Mouse (Mus musculus): ENCODE data around the gene Fbxo17.

Gene Fbxo17

GRCm38 (mm10) chr7:28719650-28720049, 3.0 kb downstream of the Fbxo17 start:
- DNase-seq: no peak

- peak; percentile 42 for DNase-seq
Observed at GRCm38 (mm10) chr7:28720753-28721537, 4.3 kb downstream of the Fbxo17 start.

GRCm38 (mm10) chr7:28722079-28722478, 5.5 kb downstream of the Fbxo17 start:
- DNase-seq: no peak

- no peak for DNase-seq
Observed at GRCm38 (mm10) chr7:28724613-28725012, 8.0 kb downstream of the Fbxo17 start.

GRCm38 (mm10) chr7:28726600-28726999, 10.0 kb downstream of the Fbxo17 start:
- peak; percentile 87 for DNase-seq

- DNase-seq: peak; percentile 34
Observed at GRCm38 (mm10) chr7:28727649-28728340, 11.2 kb downstream of the Fbxo17 start.

- peak; percentile 91 for DNase-seq
Observed at GRCm38 (mm10) chr7:28732341-28733142, 15.9 kb downstream of the Fbxo17 start.

GRCm38 (mm10) chr7:28733211-28733610, 16.6 kb downstream of the Fbxo17 start:
- no peak for DNase-seq

- DNase-seq: peak; percentile 30
Observed at GRCm38 (mm10) chr7:28735701-28736100, 19.1 kb downstream of the Fbxo17 start.

- no peak for DNase-seq
Observed at GRCm38 (mm10) chr7:28739829-28740228, 23.2 kb downstream of the Fbxo17 start.

- no peak for DNase-seq
Observed at GRCm38 (mm10) chr7:28740949-28741348, 24.3 kb downstream of the Fbxo17 start.

- no peak for DNase-seq
Observed at GRCm38 (mm10) chr7:28741368-28741708, 24.7 kb downstream of the Fbxo17 start.

GRCm38 (mm10) chr7:28741709-28742438, 25.3 kb downstream of the Fbxo17 start, which contains the start of the genes Mrps12 and Sars2:
Mrps12 (minus strand) TSS chr7:28741820.
Sars2 (plus strand) TSS chr7:28741992.
- peak; percentile 96 for DNase-seq

- no peak for DNase-seq
Observed at GRCm38 (mm10) chr7:28749935-28750334, 33.3 kb downstream of the Fbxo17 start.

GRCm38 (mm10) chr7:28756079-28756478, 39.5 kb downstream of the Fbxo17 start, which contains the start of gene Ccer2:
Ccer2 (plus strand) TSS chr7:28756174.
- DNase-seq: no peak

GRCm38 (mm10) chr7:28758623-28759022, 42.0 kb downstream of the Fbxo17 start:
- no peak for DNase-seq

GRCm38 (mm10) chr7:28761907-28762306, 45.3 kb downstream of the Fbxo17 start:
- DNase-seq: no peak

- DNase-seq: no peak
Observed at GRCm38 (mm10) chr7:28765211-28765610, 48.6 kb downstream of the Fbxo17 start.

- DNase-seq: peak; percentile 99
Observed at GRCm38 (mm10) chr7:28766173-28766879, 49.7 kb downstream of the Fbxo17 start, which contains the start of gene Sirt2. Sirt2 (plus strand) TSS chr7:28766735.

- DNase-seq: no peak
Observed at GRCm38 (mm10) chr7:28766910-28767309, 50.3 kb downstream of the Fbxo17 start.

- DNase-seq: no peak
Observed at GRCm38 (mm10) chr7:28767462-28767965, 50.9 kb downstream of the Fbxo17 start, which contains the start of gene Nfkbib. Nfkbib (minus strand) TSS chr7:28767512.

Data from lung, postnatal 10 days (tissue).